Mouse (Mus musculus) intestine, embryonic 16.5 days (tissue): ENCODE measurements around the gene Hspb3. TPM values are rescaled to one million over a fixed set of nuclear protein-coding genes. Genes with fewer than 3 reads are reported as not detected.

Experiments used
- ATAC-seq: fragments of 200-750 bp; cut with Nextera tagmentation; 2 replicates; pipeline ENCODE4 v1.8.0; 2017; ENCODE audit warnings: moderate TSS enrichment, moderate library complexity
- H3K27ac ChIP-seq: fragments of 300-500 bp; sonication (generic); 2 replicates; pipeline ENCODE4 v1.5.1; 2014; ENCODE audit warnings: mild to moderate bottlenecking, low read length
- H3K27me3 ChIP-seq: fragments of 300-500 bp; sonication (generic); replicated peaks from 2 replicates; pipeline ENCODE4 v1.6.1; 2014; ENCODE audit warnings: low read length, control low read depth, mixed read lengths; ENCODE audit not compliant: control insufficient read depth, insufficient read depth
- H3K36me3 ChIP-seq: fragments of 300-500 bp; sonication (generic); 2 replicates; pipeline ENCODE4 v1.6.1; 2014; ENCODE audit warnings: low read length, control low read depth; ENCODE audit not compliant: control insufficient read depth, insufficient read depth
- H3K4me1 ChIP-seq: fragments of 300-500 bp; sonication (generic); 2 replicates; pipeline ENCODE4 v1.6.1; 2014; ENCODE audit warnings: low read length, control low read depth, mixed read lengths; ENCODE audit not compliant: control insufficient read depth, insufficient read depth
- H3K4me2 ChIP-seq: fragments of 300-500 bp; sonication (generic); 2 replicates; pipeline ENCODE4 v1.6.1; 2014; ENCODE audit warnings: low read depth, low read length, control low read depth
- H3K4me3 ChIP-seq: fragments of 300-500 bp; sonication (generic); 2 replicates; pipeline ENCODE4 v1.5.1; 2014; ENCODE audit warnings: mild to moderate bottlenecking, low read length
- H3K9ac ChIP-seq: fragments of 300-500 bp; sonication (generic); 2 replicates; pipeline ENCODE4 v1.6.1; 2014; ENCODE audit warnings: low read depth, low read length
- H3K9me3 ChIP-seq: fragments of 300-500 bp; sonication (generic); 2 replicates; pipeline ENCODE4 v1.6.1; 2016; ENCODE audit warnings: low read length, control low read depth; ENCODE audit not compliant: control insufficient read depth
- WGBS: fragments of 180-500 bp; shearing (Covaris S2); extraction: QIAGEN DNeasy Blood & Tissue Kit; methylation state at CpG from one replicate; pipeline ENCODE4 v1.1.7; 2014; 5-methylcytosine and 5-hydroxymethylcytosine counted together
- polyA plus RNA-seq: library from polyadenylated mRNA; unstranded; fragments of >200 nt; fragmentation: Nextera tagmentation; extraction: Ambion mirVana; gene quantifications from 2 replicates; pipeline ENCODE4 v1.2.1, GENCODE M21; 2015

Hspb3 gene
- polyA plus RNA-seq, 1 experiment from 2014 or later, result not detected

- peak overlapping the region; percentile 39 for H3K9ac ChIP-seq
- H3K27ac ChIP-seq, result 0 out of 2 replicates have a peak overlapping the region, but pooled peaks have one; percentile 4
- 50% methylated on average over 10 of the region's 10 CpGs for WGBS
- no peaks in the 10 kb centered on the region for H3K36me3 ChIP-seq
- H3K4me3 ChIP-seq, result peak overlapping the region; percentile 82
- no peaks in the 10 kb centered on the region for H3K27me3 ChIP-seq
- H3K4me1 ChIP-seq, result peaks cover 73% of the 10 kb centered on the region
- ATAC-seq, result no peak
- H3K9me3 ChIP-seq, result no peaks in the 10 kb centered on the region
- peak overlapping the region; percentile 83 for H3K4me2 ChIP-seq
Observed at GRCm38 (mm10) chr13:113613882-113614281, 49.6 kb downstream of the Hspb3 start.

- Histone ChIP-seq H3K4me2 (peak overlapping the region; percentile 83), H3K4me1 (peaks cover 75% of the 10 kb centered on the region), H3K9ac (peak overlapping the region; percentile 39), H3K27ac (0 out of 2 replicates have a peak overlapping the region, but pooled peaks have one; percentile 30), H3K36me3 (no peaks in the 10 kb centered on the region), H3K4me3 (peak overlapping the region; percentile 82), H3K27me3 (no peaks in the 10 kb centered on the region), H3K9me3 (no peaks in the 10 kb centered on the region)
- WGBS, result 19% methylated on average over 12 of the region's 12 CpGs
- ATAC-seq, result no peak
Observed at GRCm38 (mm10) chr13:113613341-113613740, 50.1 kb downstream of the Hspb3 start.

Other genes starting within 250 kb of the Hspb3 start
- gene Snx18, start 45.1 kb downstream of the Hspb3 start, polyA plus RNA-seq, result 10.1 and 11.7 TPM in 2 replicates
- 8.2 and 10.6 TPM in 2 replicates for gene Arl15, start 130.8 kb upstream of the Hspb3 start, polyA plus RNA-seq